Mouse (Mus musculus) lung, postnatal 0 days (tissue): ENCODE measurements around the gene Mgat5b. TPM values are rescaled to one million over a fixed set of nuclear protein-coding genes. Genes with fewer than 3 reads are reported as not detected.

Experiments used
- ATAC-seq: fragments of 200-750 bp; cut with Nextera tagmentation; 2 replicates; pipeline ENCODE4 v1.8.0; 2017; ENCODE audit warnings: moderate library complexity
- DNase-seq: peaks from one replicate; pipeline ENCODE4 v3.0.0-alpha.2; 2016; ENCODE audit warnings: low spot score
- H3K27ac ChIP-seq: fragments of 300-500 bp; sonication (generic); 2 replicates; pipeline ENCODE4 v1.5.1; 2014; ENCODE audit warnings: antibody characterized with exemption, mild to moderate bottlenecking, low read length, mixed read lengths
- H3K27me3 ChIP-seq: fragments of 300-500 bp; sonication (generic); replicated peaks from 2 replicates; pipeline ENCODE4 v1.6.1; 2014; ENCODE audit warnings: low read length, mixed read lengths; ENCODE audit not compliant: insufficient read depth
- H3K36me3 ChIP-seq: fragments of 300-500 bp; sonication (generic); 2 replicates; pipeline ENCODE4 v1.6.1; 2014; ENCODE audit warnings: low read length, mixed read lengths; ENCODE audit not compliant: insufficient read depth
- H3K4me1 ChIP-seq: fragments of 300-500 bp; sonication (generic); 2 replicates; pipeline ENCODE4 v1.6.1; 2014; ENCODE audit warnings: antibody characterized with exemption, low read depth, low read length, mixed read lengths; ENCODE audit not compliant: insufficient read depth
- H3K4me2 ChIP-seq: fragments of 300-500 bp; sonication (generic); replicated peaks from 2 replicates; pipeline ENCODE4 v1.6.1; 2014; ENCODE audit warnings: low read depth, mild to moderate bottlenecking, low read length, moderate library complexity, mixed read lengths
- H3K4me3 ChIP-seq: fragments of 300-500 bp; sonication (generic); 2 replicates; pipeline ENCODE4 v1.5.1; 2014; ENCODE audit warnings: low read depth, low read length
- H3K9ac ChIP-seq: fragments of 300-500 bp; sonication (generic); replicated peaks from 2 replicates; pipeline ENCODE4 v1.6.1; 2014; ENCODE audit warnings: low read depth, mild to moderate bottlenecking
- H3K9me3 ChIP-seq: fragments of 300-500 bp; sonication (generic); 2 replicates; pipeline ENCODE4 v1.6.1; 2016; ENCODE audit warnings: low read length, mixed read lengths
- CTCF ChIP-seq: IDR thresholded peaks from 2 replicates; pipeline ENCODE4 v1.5.1; 2016; ENCODE audit warnings: antibody characterized with exemption, mild to moderate bottlenecking
- EP300 ChIP-seq: IDR thresholded peaks from 2 replicates; pipeline ENCODE4 v1.6.1; 2016; ENCODE audit warnings: antibody characterized with exemption, mild to moderate bottlenecking, control low read depth
- WGBS: fragments of 180-500 bp; shearing (Covaris S2); extraction: QIAGEN DNeasy Blood & Tissue Kit; methylation state at CpG from one replicate; pipeline ENCODE4 v1.1.7; 2014; 5-methylcytosine and 5-hydroxymethylcytosine counted together
- polyA plus RNA-seq: library from polyadenylated mRNA; unstranded; fragments of >200 nt; fragmentation: Nextera tagmentation; extraction: Ambion mirVana; gene quantifications from 2 replicates; pipeline ENCODE4 v1.2.1, GENCODE M21; 2015

Gene Mgat5b
- polyA plus RNA-seq, 1 experiment from 2014 or later, result not detected

GRCm38 (mm10) chr11:116944346-116944745 is 25.7 kb downstream of the Mgat5b start:
- no peak overlapping the region for H3K9ac ChIP-seq
- no peak for TF ChIP-seq EP300
- TF ChIP-seq CTCF, result no peak
- ATAC-seq (no peak), DNase-seq (no peak)
- H3K36me3 ChIP-seq, result no peaks in the 10 kb centered on the region
- H3K9me3 ChIP-seq, result no peaks in the 10 kb centered on the region
- no peaks in the 10 kb centered on the region for H3K4me1 ChIP-seq
- H3K27me3 ChIP-seq, result no peaks in the 10 kb centered on the region
- no peak overlapping the region for H3K4me2 ChIP-seq
- no peak overlapping the region for H3K27ac ChIP-seq
- H3K4me3 ChIP-seq, result no peak overlapping the region
- WGBS, result 25% methylated on average over 4 of the region's 4 CpGs

- no peaks in the 10 kb centered on the region for H3K4me1 ChIP-seq
- DNase-seq (no peak), ATAC-seq (no peak)
- H3K27ac ChIP-seq, result no peak overlapping the region
- TF ChIP-seq CTCF (no peak), EP300 (no peak)
- no peak overlapping the region for H3K9ac ChIP-seq
- H3K27me3 ChIP-seq, result no peaks in the 10 kb centered on the region
- WGBS, result 46% methylated on average over 9 of the region's 9 CpGs
- no peaks in the 10 kb centered on the region for H3K9me3 ChIP-seq
- H3K4me3 ChIP-seq, result no peak overlapping the region
- no peak overlapping the region for H3K4me2 ChIP-seq
- no peaks in the 10 kb centered on the region for H3K36me3 ChIP-seq
These were observed 31.2 kb downstream of the Mgat5b start for GRCm38 (mm10) chr11:116949832-116950231.

GRCm38 (mm10) chr11:116951429-116951828 is 32.8 kb downstream of the Mgat5b start:
- no peaks in the 10 kb centered on the region for H3K36me3 ChIP-seq
- WGBS, result 64% methylated on average over 1 of the region's 1 CpGs
- TF ChIP-seq EP300, result no peak
- no peak for TF ChIP-seq CTCF

GRCm38 (mm10) chr11:116954231-116955118 is 35.8 kb downstream of the Mgat5b start:
- peak; percentile 54 for DNase-seq
- ATAC-seq, result peak; percentile 28; the same call in 1 of the 2 replicates
- no peak overlapping the region for H3K27ac ChIP-seq

More at GRCm38 (mm10) chr11:116951429-116951828, 32.8 kb downstream of the Mgat5b start:
- Histone ChIP-seq H3K27ac (no peak overlapping the region), H3K4me1 (no peaks in the 10 kb centered on the region), H3K9ac (no peak overlapping the region), H3K4me2 (no peak overlapping the region), H3K4me3 (no peak overlapping the region), H3K9me3 (no peaks in the 10 kb centered on the region), H3K27me3 (no peaks in the 10 kb centered on the region)
- DNase-seq (no peak), ATAC-seq (no peak)

GRCm38 (mm10) chr11:116958601-116959000 is 39.9 kb downstream of the Mgat5b start:
- H3K27me3 ChIP-seq, result no peaks in the 10 kb centered on the region
- no peak overlapping the region for H3K4me2 ChIP-seq
- no peak overlapping the region for H3K4me3 ChIP-seq
- no peak for ATAC-seq
- no peaks in the 10 kb centered on the region for H3K36me3 ChIP-seq
- H3K9ac ChIP-seq, result no peak overlapping the region
- 46% methylated on average over 5 of the region's 5 CpGs for WGBS
- H3K27ac ChIP-seq, result no peak overlapping the region
- H3K9me3 ChIP-seq, result no peaks in the 10 kb centered on the region
- TF ChIP-seq EP300 (no peak), CTCF (no peak)
- no peaks in the 10 kb centered on the region for H3K4me1 ChIP-seq
- no peak for DNase-seq

More at GRCm38 (mm10) chr11:116954231-116955118, 35.8 kb downstream of the Mgat5b start:
- TF ChIP-seq EP300 (no peak), CTCF (no peak)
- Histone ChIP-seq H3K9me3 (no peaks in the 10 kb centered on the region), H3K9ac (no peak overlapping the region), H3K4me2 (no peak overlapping the region), H3K36me3 (no peaks in the 10 kb centered on the region), H3K4me3 (no peak overlapping the region), H3K4me1 (no peaks in the 10 kb centered on the region), H3K27me3 (no peaks in the 10 kb centered on the region)
- WGBS, result 50% methylated on average over 23 of the region's 23 CpGs

- Histone ChIP-seq H3K27me3 (no peaks in the 10 kb centered on the region), H3K4me2 (no peak overlapping the region), H3K9ac (no peak overlapping the region), H3K36me3 (no peaks in the 10 kb centered on the region), H3K27ac (no peak overlapping the region), H3K9me3 (no peaks in the 10 kb centered on the region), H3K4me3 (no peak overlapping the region), H3K4me1 (no peaks in the 10 kb centered on the region)
- 81% methylated on average over 7 of the region's 7 CpGs for WGBS
- DNase-seq (no peak), ATAC-seq (no peak)
- TF ChIP-seq EP300 (no peak), CTCF (no peak)
These were observed 46.4 kb downstream of the Mgat5b start for GRCm38 (mm10) chr11:116965061-116965460.
